Mouse (Mus musculus) C2C12 (cell line): ENCODE measurements around the gene Tex19.2.

Experiments used
- CTCF ChIP-seq: IDR thresholded peaks from one replicate; pipeline ENCODE4 v1.5.1; 2011; ENCODE audit not compliant: control insufficient read depth, insufficient read depth, insufficient read length
- MAX ChIP-seq: IDR thresholded peaks from one replicate; pipeline ENCODE4 v1.6.1; 2011; ENCODE audit warnings: mild to moderate bottlenecking, control low read depth
- MYOG ChIP-seq: IDR thresholded peaks from one replicate; pipeline ENCODE4 v1.6.1; 2011; ENCODE audit not compliant: control insufficient read depth, insufficient read length; ENCODE audit errors: extremely low read depth
- USF1 ChIP-seq: IDR thresholded peaks from one replicate; pipeline ENCODE4 v1.6.1; 2011; ENCODE audit warnings: low read depth, mild to moderate bottlenecking, control low read depth, moderate library complexity

- TF ChIP-seq CTCF (no peak), USF1 (no peak), MAX (no peak), MYOG (no peak)
Observed at GRCm38 (mm10) chr11:121100692-121101091, 17.8 kb downstream of the Tex19.2 start.
